Mouse (Mus musculus): ENCODE results near the gene Pitx3.

- TF ChIP-seq CTCF (IDR thresholded peaks at IDR 0.05; ENCODE audit: low read depth) = peak; percentile 79
- no peak for TF ChIP-seq EP300 (IDR thresholded peaks at IDR 0.05; ENCODE audit: low read depth)
These were observed 61.8 kb downstream of the Pitx3 start for GRCm38 (mm10) chr19:46086337-46086736.
